ENCODE assay signal across 22 mouse cellular contexts in genomic region chr10:75649406-75649995, GRCm38 (mm10). TPM values are rescaled to one million over a fixed set of nuclear protein-coding genes. Genes with fewer than 3 reads are reported as not detected.
"Had no signal": no experiment of that assay in that cellular context is flagged by ENCODE, and none has a peak within 500 bp of the region (broad histone marks: within the 10 kb centered on the region; RNA-seq: fewer than 3 reads in every experiment).

No protein-coding gene starts in this region.

- H3K27ac ChIP-seq: kidney, embryonic 15.5 days; limb, embryonic 10.5 days; limb, embryonic 13.5 days; liver, embryonic 12.5 days; liver, embryonic 15.5 days; lung, embryonic 15.5 days; midbrain, embryonic 12.5 days; midbrain, embryonic 15.5 days; neural tube, embryonic 13.5 days had no signal

- H3K4me3 ChIP-seq: kidney, embryonic 15.5 days; limb, embryonic 10.5 days; limb, embryonic 13.5 days; liver, embryonic 12.5 days; liver, embryonic 15.5 days; lung, embryonic 15.5 days; midbrain, embryonic 12.5 days; midbrain, embryonic 15.5 days; myocyte; neural tube, embryonic 13.5 days had no signal

- H3K9ac ChIP-seq: kidney, embryonic 15.5 days; limb, embryonic 13.5 days; liver, embryonic 12.5 days; liver, embryonic 15.5 days; lung, embryonic 15.5 days; midbrain, embryonic 12.5 days; midbrain, embryonic 15.5 days; neural tube, embryonic 13.5 days had no signal

- DNase-seq: kidney, adult 11 months; kidney, adult 8-10 months; kidney, postnatal 10 days; kidney, postnatal 36 days; liver; lung, adult 18-20 months; lung, postnatal 10 days; lung, postnatal 4 days; retina, postnatal 1 day; thymus, adult 2 months; thymus, postnatal 25 days had no signal

- ATAC-seq: liver, embryonic 12.5 days; midbrain, embryonic 15.5 days had no signal

- H3K4me2 ChIP-seq: kidney, embryonic 15.5 days; limb, embryonic 13.5 days; liver, embryonic 12.5 days; liver, embryonic 15.5 days; lung, embryonic 15.5 days; midbrain, embryonic 12.5 days; midbrain, embryonic 15.5 days; neural tube, embryonic 13.5 days had no signal

- H3K4me1 ChIP-seq: limb, embryonic 13.5 days; midbrain, embryonic 12.5 days had no signal

- H3K9me3 ChIP-seq: kidney, embryonic 15.5 days; limb, embryonic 10.5 days; limb, embryonic 13.5 days; liver, embryonic 12.5 days; liver, embryonic 15.5 days; lung, embryonic 15.5 days; midbrain, embryonic 12.5 days; midbrain, embryonic 15.5 days; neural tube, embryonic 13.5 days had no signal

- H3K27me3 ChIP-seq: kidney, embryonic 15.5 days; limb, embryonic 13.5 days; liver, embryonic 12.5 days; liver, embryonic 15.5 days; lung, embryonic 15.5 days; midbrain, embryonic 12.5 days; midbrain, embryonic 15.5 days; neural tube, embryonic 13.5 days had no signal

RNA-seq across cellular contexts. Expression of gene Susd2, which starts 5.7 kb away (rescaled TPM):
- total RNA-seq: monocyte, adult 5-6 weeks had no signal
